14 mouse cellular contexts compared by ENCODE assay signal in genomic region chr15:63484217-63484887, GRCm38 (mm10).
DNase-seq lines count a peak whose midpoint lies in the region; ATAC-seq and TF ChIP-seq lines count a peak whose summit lies in the region.
"Had no signal": no experiment of that assay in that cellular context is flagged by ENCODE, and none has a peak within 500 bp of the region (broad histone marks: within the 10 kb centered on the region; RNA-seq: fewer than 3 reads in every experiment).

No protein-coding gene starts in this region.

- no peaks in the 10 kb centered on the region for H3K27me3 ChIP-seq in heart, adult 2 months (ENCODE audit: control insufficient read depth, insufficient read depth, low read length)
- no peaks in the 10 kb centered on the region for H3K27me3 ChIP-seq in heart, embryonic 15.5 days
- no peaks in the 10 kb centered on the region for H3K27me3 ChIP-seq in hindbrain, postnatal 0 days (ENCODE audit: insufficient read depth, low read length)

- H3K4me2 ChIP-seq in heart, embryonic 15.5 days: peak overlapping the region; percentile 29; the same call in 1 of the 2 replicates
- no peak overlapping the region for H3K4me2 ChIP-seq in hindbrain, postnatal 0 days (ENCODE audit: low read depth, low read length)
- H3K4me2 ChIP-seq: hindbrain, embryonic 14.5 days had no signal

- TF ChIP-seq POLR2A in heart, adult 2 months (IDR thresholded peaks at IDR 0.05; ENCODE audit: insufficient read depth, low read depth, low read length): no peak

- intact Hi-C loops in heart, adult 2 months (cut with DNase I): no loop called here
- intact Hi-C loops in heart, postnatal 25 days (cut with DNase I): no loop called here

- H3K36me3 ChIP-seq in heart, adult 2 months (ENCODE audit: control insufficient read depth, insufficient read depth, low read length): no peaks in the 10 kb centered on the region
- H3K36me3 ChIP-seq in heart, embryonic 15.5 days: no peaks in the 10 kb centered on the region
- no peaks in the 10 kb centered on the region for H3K36me3 ChIP-seq in hindbrain, postnatal 0 days (ENCODE audit: insufficient read depth, low read length)

- no peak for TF ChIP-seq CTCF in heart, adult 2 months (IDR thresholded peaks at IDR 0.05)
- no peak for TF ChIP-seq CTCF in hindbrain, postnatal 0 days (IDR thresholded peaks at IDR 0.05; ENCODE audit: low read depth)

- no peak for DNase-seq in heart, adult 2 months
- DNase-seq in heart, postnatal 25 days (ENCODE audit: low spot score): no peak
- peak; percentile 7 for DNase-seq in embryo, embryonic 10 days (ENCODE audit: low spot score)
- peak; percentile 4 to 14 for DNase-seq in kidney, postnatal 4 days
- no peak for DNase-seq in hindbrain, postnatal 0 days (ENCODE audit: low spot score)
- no peak for DNase-seq in layer of hippocampus, postnatal 36 days
- DNase-seq: adrenal gland, postnatal 25 days; cerebellum, adult 8-10 months; lung, postnatal 14 days; retina, postnatal 1 day had no signal

- H3K27ac ChIP-seq in heart, adult 2 months: peak overlapping the region; percentile 62
- H3K27ac ChIP-seq in heart, embryonic 15.5 days: peak overlapping the region; percentile 58
- H3K27ac ChIP-seq in hindbrain, postnatal 0 days: no peak overlapping the region
- H3K27ac ChIP-seq: hindbrain, embryonic 14.5 days had no signal

- no peaks in the 10 kb centered on the region for H3K9me3 ChIP-seq in heart, embryonic 15.5 days (replicated peaks)
- H3K9me3 ChIP-seq in hindbrain, postnatal 0 days (ENCODE audit: low read length): no peaks in the 10 kb centered on the region

- H3K4me1 ChIP-seq in heart, adult 2 months (ENCODE audit: control insufficient read depth, insufficient read depth, low read length): no peaks in the 10 kb centered on the region
- H3K4me1 ChIP-seq in heart, embryonic 15.5 days (replicated peaks): peaks cover 13% of the 10 kb centered on the region
- H3K4me1 ChIP-seq in hindbrain, postnatal 0 days (ENCODE audit: insufficient read depth, low read length): no peaks in the 10 kb centered on the region

- no peak for TF ChIP-seq EP300 in heart, adult 2 months (IDR thresholded peaks at IDR 0.05; ENCODE audit: insufficient read depth, low read depth, low read length)

- H3K4me3 ChIP-seq in heart, adult 2 months: 0 out of 2 replicates have a peak overlapping the region, but pooled peaks have one; percentile 18
- H3K4me3 ChIP-seq in heart, embryonic 15.5 days: 0 out of 2 replicates have a peak overlapping the region, but pooled peaks have one; percentile 0
- H3K4me3 ChIP-seq in hindbrain, postnatal 0 days (ENCODE audit: low read length): no peak overlapping the region

- H3K79me2 ChIP-seq in heart, adult 2 months (replicated peaks; ENCODE audit: control insufficient read depth, insufficient read depth, low read length): no peaks in the 10 kb centered on the region

- 13% methylated on average over 4 of the region's 4 CpGs for WGBS in heart, adult 2 months
- 13% methylated on average over 4 of the region's 4 CpGs for WGBS in heart, embryonic 15.5 days
- 55% methylated on average over 4 of the region's 4 CpGs for WGBS in hindbrain, postnatal 0 days

- no peak; the same call in 1 of the 2 replicates for ATAC-seq in heart, embryonic 15.5 days (replicated peaks; ENCODE audit: insufficient number of reproducible peaks, insufficient read depth, low FRiP score, low read depth)
- no peak for ATAC-seq in megakaryocyte-erythroid progenitor cell, adult 5-6 weeks (replicated peaks; ENCODE audit: low FRiP score, low TSS enrichment, poor library complexity, severe bottlenecking)
- no peak for ATAC-seq in hindbrain, postnatal 0 days
- ATAC-seq: forebrain, embryonic 14.5 days had no signal

- no peak overlapping the region for H3K9ac ChIP-seq in heart, adult 2 months (ENCODE audit: low read depth, low read length)
- no peak overlapping the region for H3K9ac ChIP-seq in heart, embryonic 15.5 days
- H3K9ac ChIP-seq in hindbrain, postnatal 0 days (replicated peaks; ENCODE audit: low read length): no peak overlapping the region
- H3K9ac ChIP-seq: hindbrain, embryonic 14.5 days had no signal

Comparison
In these comparisons a context has a peak if more than half of its experiments do, and no peak if none do; other contexts are left out.
1. DNase-seq: peak in embryo, embryonic 10 days (single experiment) and kidney, postnatal 4 days (2 of 2); none in heart, adult 2 months (0 of 2), heart, postnatal 25 days (single experiment), hindbrain, postnatal 0 days (single experiment) and layer of hippocampus, postnatal 36 days (0 of 2).